Mouse (Mus musculus) E14TG2a.4 (cell line): ENCODE measurements around the gene Btg1.

Experiments
- CTCF ChIP-seq: conservative IDR thresholded peaks from 2 replicates; pipeline ENCODE4 v1.5.1; 2014; ENCODE audit warnings: low read length
- NANOG ChIP-seq: IDR thresholded peaks from 2 replicates; pipeline ENCODE4 v1.6.1; 2014; ENCODE audit warnings: borderline replicate concordance, low read length, mixed read lengths
- POU5F1 ChIP-seq: IDR thresholded peaks from 2 replicates; pipeline ENCODE4 v1.6.1; 2014; ENCODE audit warnings: low read length, borderline replicate concordance

DNA sequence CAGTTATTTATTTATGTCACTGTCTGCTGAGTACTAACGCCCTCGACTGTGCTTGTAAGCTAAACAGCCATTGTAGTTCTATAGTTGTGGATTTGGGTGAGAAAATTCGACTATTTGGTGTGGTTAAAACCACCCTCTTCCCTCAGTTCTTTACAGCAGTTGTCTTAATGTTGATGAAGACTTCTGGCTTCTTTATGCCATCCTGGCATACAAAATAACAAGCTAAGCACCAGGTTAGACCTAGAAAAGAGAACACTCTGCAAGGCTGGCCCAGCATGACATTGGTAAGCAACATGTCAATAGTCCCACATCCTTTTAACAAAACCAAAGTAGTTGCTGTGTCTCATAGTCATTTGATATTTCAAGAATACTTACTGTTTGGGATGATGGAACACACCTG, 14.5 kb upstream of the Btg1 start:
- TF ChIP-seq NANOG (no peak), CTCF (no peak), POU5F1 (no peak)
